Mouse (Mus musculus) heart, embryonic 13.5 days (tissue): ENCODE results near the gene Ski. TPM values are rescaled to one million over a fixed set of nuclear protein-coding genes. Genes with fewer than 3 reads are reported as not detected.
A peak's percentile ranks its signal among the peaks of the same experiment; 100 is the strongest.

Source experiments
- ATAC-seq: fragments of 200-750 bp; cut with Nextera tagmentation; 2 replicates; pipeline ENCODE4 v1.8.0; 2017; ENCODE audit warnings: moderate TSS enrichment; ENCODE audit not compliant: insufficient number of reproducible peaks, low FRiP score, low TSS enrichment; ENCODE audit errors: extremely low read depth
- H3K27ac ChIP-seq: fragments of 300-500 bp; sonication (generic); replicated peaks from 2 replicates; pipeline ENCODE4 v1.5.1; 2015; ENCODE audit warnings: moderate library complexity, mild to moderate bottlenecking, inconsistent platforms
- H3K27me3 ChIP-seq: fragments of 300-500 bp; sonication (generic); replicated peaks from 2 replicates; pipeline ENCODE4 v1.6.1; 2015; ENCODE audit warnings: mild to moderate bottlenecking, inconsistent platforms
- H3K36me3 ChIP-seq: fragments of 300-500 bp; sonication (generic); 2 replicates; pipeline ENCODE4 v1.6.1; 2015; ENCODE audit warnings: mild to moderate bottlenecking, inconsistent platforms
- H3K4me1 ChIP-seq: fragments of 300-500 bp; sonication (generic); 2 replicates; pipeline ENCODE4 v1.6.1; 2015; ENCODE audit warnings: inconsistent platforms
- H3K4me2 ChIP-seq: fragments of 300-500 bp; sonication (generic); 2 replicates; pipeline ENCODE4 v1.6.1; 2015; ENCODE audit warnings: inconsistent platforms, mild to moderate bottlenecking, moderate library complexity
- H3K4me3 ChIP-seq: fragments of 300-500 bp; sonication (generic); 2 replicates; pipeline ENCODE4 v1.5.1; 2015; ENCODE audit warnings: moderate library complexity, mild to moderate bottlenecking, inconsistent platforms
- H3K9ac ChIP-seq: fragments of 300-500 bp; sonication (generic); 2 replicates; pipeline ENCODE4 v1.6.1; 2015; ENCODE audit warnings: inconsistent platforms, mild to moderate bottlenecking, moderate library complexity
- H3K9me3 ChIP-seq: fragments of 300-500 bp; sonication (generic); 2 replicates; pipeline ENCODE4 v1.6.1; 2016; ENCODE audit warnings: inconsistent platforms
- WGBS: fragments of 180-500 bp; shearing (Covaris S2); methylation state at CpG from one replicate; pipeline ENCODE4 v1.1.7; 2015; ENCODE audit warnings: mixed read lengths; 5-methylcytosine and 5-hydroxymethylcytosine counted together
- polyA plus RNA-seq: library from polyadenylated mRNA; unstranded; fragments of >200 nt; fragmentation: Nextera tagmentation; extraction: Ambion mirVana; gene quantifications from 2 replicates; pipeline ENCODE4 v1.2.1, GENCODE M21; 2015

Ski gene
- polyA plus RNA-seq, 1 experiment from 2014 or later: 10.2 TPM

GRCm38 (mm10) chr4:155234371-155235310 is 12.2 kb upstream of the Ski start:
- Histone ChIP-seq H3K9ac (peak overlapping the region; percentile 79), H3K27ac (peak overlapping the region; percentile 100), H3K4me3 (peak overlapping the region; percentile 35), H3K9me3 (no peaks in the 10 kb centered on the region), H3K27me3 (no peaks in the 10 kb centered on the region), H3K36me3 (no peaks in the 10 kb centered on the region), H3K4me1 (peaks cover 71% of the 10 kb centered on the region), H3K4me2 (peak overlapping the region; percentile 67)
- peak; percentile 11; the same call in 1 of the 2 replicates for ATAC-seq
- 32% methylated on average over 8 of the region's 8 CpGs for WGBS

- H3K36me3 ChIP-seq: no peaks in the 10 kb centered on the region
- H3K4me2 ChIP-seq: peak overlapping the region; percentile 67
- no peaks in the 10 kb centered on the region for H3K27me3 ChIP-seq
- peak overlapping the region; percentile 35; the same call in 1 of the 2 replicates for H3K4me3 ChIP-seq
- H3K27ac ChIP-seq: peak overlapping the region; percentile 100
- H3K9ac ChIP-seq: peak overlapping the region; percentile 79
- peaks cover 71% of the 10 kb centered on the region for H3K4me1 ChIP-seq
- ATAC-seq: 0 out of 2 replicates have a peak, but pooled peaks have one; percentile 22
- H3K9me3 ChIP-seq: no peaks in the 10 kb centered on the region
- 3% methylated on average over 10 of the region's 10 CpGs for WGBS
These were observed 11.5 kb upstream of the Ski start for GRCm38 (mm10) chr4:155233878-155234277.

- H3K4me2 ChIP-seq: no peak overlapping the region
- no peak overlapping the region for H3K27ac ChIP-seq
- 64% methylated on average over 5 of the region's 5 CpGs for WGBS
- H3K9me3 ChIP-seq: no peaks in the 10 kb centered on the region
- ATAC-seq: no peak
- no peaks in the 10 kb centered on the region for H3K36me3 ChIP-seq
- H3K4me3 ChIP-seq: no peak overlapping the region
- no peak overlapping the region for H3K9ac ChIP-seq
- peaks cover 27% of the 10 kb centered on the region for H3K4me1 ChIP-seq
- H3K27me3 ChIP-seq: no peaks in the 10 kb centered on the region
These were observed 6.1 kb upstream of the Ski start for GRCm38 (mm10) chr4:155228461-155228860.

GRCm38 (mm10) chr4:155227986-155228385 is 5.6 kb upstream of the Ski start:
- WGBS: 76% methylated on average over 4 of the region's 4 CpGs
- Histone ChIP-seq H3K4me3 (no peak overlapping the region), H3K4me1 (peaks cover 24% of the 10 kb centered on the region), H3K9ac (no peak overlapping the region), H3K27ac (no peak overlapping the region), H3K9me3 (no peaks in the 10 kb centered on the region), H3K4me2 (no peak overlapping the region), H3K27me3 (no peaks in the 10 kb centered on the region), H3K36me3 (no peaks in the 10 kb centered on the region)
- ATAC-seq: no peak

- 0 out of 2 replicates have a peak, but pooled peaks cover 2% of the 10 kb centered on the region for H3K36me3 ChIP-seq
- peaks cover 11% of the 10 kb centered on the region for H3K4me1 ChIP-seq
- H3K27ac ChIP-seq: no peak overlapping the region
- no peaks in the 10 kb centered on the region for H3K9me3 ChIP-seq
- no peak overlapping the region for H3K4me2 ChIP-seq
- no peak overlapping the region for H3K4me3 ChIP-seq
- H3K9ac ChIP-seq: no peak overlapping the region
- 77% methylated on average over 5 of the region's 5 CpGs for WGBS
- no peaks in the 10 kb centered on the region for H3K27me3 ChIP-seq
- ATAC-seq: no peak
These were observed 3.5 kb upstream of the Ski start for GRCm38 (mm10) chr4:155225918-155226317.

- 31% methylated on average over 20 of the region's 20 CpGs for whole genome bisulfite sequencing
- Histone ChIP-seq H3K4me2 (peak overlapping the region; percentile 77), H3K9me3 (no peaks in the 10 kb centered on the region), H3K4me3 (peak overlapping the region; percentile 95), H3K27me3 (no peaks in the 10 kb centered on the region), H3K9ac (peak overlapping the region; percentile 88), H3K27ac (peak overlapping the region; percentile 96), H3K4me1 (peaks cover 30% of the 10 kb centered on the region), H3K36me3 (0 out of 2 replicates have a peak, but pooled peaks cover 2% of the 10 kb centered on the region)
- no peak for ATAC-seq
These were observed 1.5 kb upstream of the Ski start for GRCm38 (mm10) chr4:155223594-155224528.

- 0 out of 2 replicates have a peak, but pooled peaks cover 2% of the 10 kb centered on the region for H3K36me3 ChIP-seq
- no peaks in the 10 kb centered on the region for H3K27me3 ChIP-seq
- no peaks in the 10 kb centered on the region for H3K9me3 ChIP-seq
- peak overlapping the region; percentile 77 for H3K4me2 ChIP-seq
- peak; percentile 98 for ATAC-seq
- peak overlapping the region; percentile 99 for H3K9ac ChIP-seq
- peak overlapping the region; percentile 95 for H3K4me3 ChIP-seq
- H3K27ac ChIP-seq: peak overlapping the region; percentile 96
- peaks cover 38% of the 10 kb centered on the region for H3K4me1 ChIP-seq
- under 1% methylated on average over 83 of the region's 116 CpGs for WGBS
These were observed 625 bp upstream of the Ski start for GRCm38 (mm10) chr4:155222841-155223593.

- WGBS: under 1% methylated on average over 84 of the region's 93 CpGs
- H3K36me3 ChIP-seq: 0 out of 2 replicates have a peak, but pooled peaks cover 3% of the 10 kb centered on the region
- peak overlapping the region; percentile 81 for H3K27ac ChIP-seq
- H3K9ac ChIP-seq: peak overlapping the region; percentile 99
- no peaks in the 10 kb centered on the region for H3K9me3 ChIP-seq
- peak overlapping the region; percentile 95 for H3K4me3 ChIP-seq
- peaks cover 50% of the 10 kb centered on the region for H3K4me1 ChIP-seq
- peak overlapping the region; percentile 97 for H3K4me2 ChIP-seq
- no peak for ATAC-seq
- no peaks in the 10 kb centered on the region for H3K27me3 ChIP-seq
These were observed 517 bp downstream of the Ski start for GRCm38 (mm10) chr4:155221599-155222551.

GRCm38 (mm10) chr4:155221106-155221505 is 1.3 kb downstream of the Ski start:
- H3K27me3 ChIP-seq: no peaks in the 10 kb centered on the region
- no peak for ATAC-seq
- 1% methylated on average over 7 of the region's 7 CpGs for WGBS
- peak overlapping the region; percentile 95 for H3K4me3 ChIP-seq
- no peaks in the 10 kb centered on the region for H3K9me3 ChIP-seq
- peaks cover 57% of the 10 kb centered on the region for H3K4me1 ChIP-seq
- 0 out of 2 replicates have a peak, but pooled peaks cover 7% of the 10 kb centered on the region for H3K36me3 ChIP-seq
- peak overlapping the region; percentile 81 for H3K27ac ChIP-seq
- H3K4me2 ChIP-seq: peak overlapping the region; percentile 97
- peak overlapping the region; percentile 99 for H3K9ac ChIP-seq
